Mouse (Mus musculus) embryonic facial prominence, embryonic 12.5 days (tissue): ENCODE measurements at regions not wholly inside any gene's neighbourhood (a gene's known extent, or its start where the extent isn't known, plus 50 kb on each side); places are given as distances from the start of the nearest gene placed in this dataset.

Experiments
- ATAC-seq: fragments of 200-750 bp; cut with Nextera tagmentation; 2 replicates; pipeline ENCODE4 v1.8.0; 2017; ENCODE audit not compliant: insufficient number of reproducible peaks, insufficient read depth, low FRiP score, low TSS enrichment
- H3K27ac ChIP-seq: fragments of 300-500 bp; sonication (generic); 2 replicates; pipeline ENCODE4 v1.5.1; 2016; ENCODE audit warnings: mild to moderate bottlenecking
- H3K27me3 ChIP-seq: fragments of 300-500 bp; sonication (generic); 2 replicates; pipeline ENCODE4 v1.6.1; 2016; ENCODE audit warnings: mild to moderate bottlenecking, moderate library complexity
- H3K36me3 ChIP-seq: fragments of 300-500 bp; sonication (generic); 2 replicates; pipeline ENCODE4 v1.6.1; 2016; ENCODE audit warnings: mild to moderate bottlenecking
- H3K4me1 ChIP-seq: fragments of 300-500 bp; sonication (generic); 2 replicates; pipeline ENCODE4 v1.6.1; 2016
- H3K4me2 ChIP-seq: fragments of 300-500 bp; sonication (generic); replicated peaks from 2 replicates; pipeline ENCODE4 v1.6.1; 2016; ENCODE audit warnings: mild to moderate bottlenecking, moderate library complexity
- H3K4me3 ChIP-seq: fragments of 300-500 bp; sonication (generic); 2 replicates; pipeline ENCODE4 v1.5.1; 2016; ENCODE audit warnings: mild to moderate bottlenecking
- H3K9ac ChIP-seq: fragments of 300-500 bp; sonication (generic); 2 replicates; pipeline ENCODE4 v1.6.1; 2016; ENCODE audit warnings: mild to moderate bottlenecking, moderate library complexity
- H3K9me3 ChIP-seq: fragments of 300-500 bp; sonication (generic); 2 replicates; pipeline ENCODE4 v1.6.1; 2016; ENCODE audit warnings: mild to moderate bottlenecking, moderate library complexity
- WGBS: fragments of 180-500 bp; shearing (Covaris S2); methylation state at CpG from one replicate; pipeline ENCODE4 v1.1.7; 2016; 5-methylcytosine and 5-hydroxymethylcytosine counted together

- no peaks in the 10 kb centered on the region for H3K9me3 ChIP-seq
- ATAC-seq: no peak
- no peak overlapping the region for H3K4me3 ChIP-seq
- H3K27me3 ChIP-seq: no peaks in the 10 kb centered on the region
- no peak overlapping the region for H3K9ac ChIP-seq
- no peaks in the 10 kb centered on the region for H3K36me3 ChIP-seq
- WGBS: 43% methylated on average over 8 of the region's 8 CpGs
- H3K27ac ChIP-seq: no peak overlapping the region
- H3K4me2 ChIP-seq: no peak overlapping the region
- peaks cover 34% of the 10 kb centered on the region for H3K4me1 ChIP-seq
These were observed 343.3 kb upstream of the Sall1 start for GRCm38 (mm10) chr8:89387295-89387694.

DNA sequence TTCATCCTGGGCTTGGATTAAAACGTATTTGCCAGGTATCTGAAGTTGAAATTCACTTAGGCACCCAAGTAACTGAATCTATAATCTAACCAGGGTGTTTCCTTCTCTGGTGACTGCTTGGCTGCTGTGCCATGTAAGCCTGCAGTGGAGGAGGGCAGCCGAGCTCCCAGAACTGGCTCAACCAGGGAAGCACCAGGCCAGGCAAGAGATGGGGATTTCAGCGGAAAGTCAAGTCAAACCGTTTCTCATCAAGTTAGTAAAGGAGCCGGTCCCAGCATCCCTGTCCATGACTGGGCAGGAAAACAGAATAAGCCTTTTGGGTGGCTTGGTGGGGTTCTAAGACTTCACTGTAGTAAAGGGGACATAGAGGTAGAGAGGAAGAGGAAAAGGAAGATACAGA lies 341.1 kb upstream of the Sall1 start:
- no peaks in the 10 kb centered on the region for H3K9me3 ChIP-seq
- ATAC-seq: no peak
- WGBS: 71% methylated on average over 5 of the region's 5 CpGs
- no peak overlapping the region for H3K9ac ChIP-seq
- H3K27me3 ChIP-seq: no peaks in the 10 kb centered on the region
- H3K27ac ChIP-seq: no peak overlapping the region
- H3K4me1 ChIP-seq: peaks cover 34% of the 10 kb centered on the region
- no peaks in the 10 kb centered on the region for H3K36me3 ChIP-seq
- no peak overlapping the region for H3K4me3 ChIP-seq
- no peak overlapping the region for H3K4me2 ChIP-seq

- H3K9ac ChIP-seq: no peak overlapping the region
- no peak overlapping the region for H3K4me3 ChIP-seq
- no peaks in the 10 kb centered on the region for H3K36me3 ChIP-seq
- no peak for ATAC-seq
- H3K4me1 ChIP-seq: peaks cover 33% of the 10 kb centered on the region
- H3K4me2 ChIP-seq: no peak overlapping the region
- WGBS: 42% methylated on average over 5 of the region's 5 CpGs
- no peaks in the 10 kb centered on the region for H3K27me3 ChIP-seq
- no peak overlapping the region for H3K27ac ChIP-seq
- no peaks in the 10 kb centered on the region for H3K9me3 ChIP-seq
These were observed 339.8 kb upstream of the Sall1 start for GRCm38 (mm10) chr8:89383781-89384180.

GRCm38 (mm10) chr8:89382538-89383380 lies 338.8 kb upstream of the Sall1 start:
- H3K4me1 ChIP-seq: peaks cover 23% of the 10 kb centered on the region
- no peak for ATAC-seq

GRCm38 (mm10) chr8:89380436-89380835 lies 336.5 kb upstream of the Sall1 start:
- Histone ChIP-seq H3K27me3 (no peaks in the 10 kb centered on the region), H3K4me1 (peaks cover 15% of the 10 kb centered on the region), H3K9me3 (no peaks in the 10 kb centered on the region), H3K9ac (no peak overlapping the region), H3K36me3 (no peaks in the 10 kb centered on the region), H3K4me3 (no peak overlapping the region), H3K27ac (no peak overlapping the region), H3K4me2 (no peak overlapping the region)
- WGBS: 84% methylated on average over 9 of the region's 9 CpGs
- ATAC-seq: no peak

More at GRCm38 (mm10) chr8:89382538-89383380, 338.8 kb upstream of the Sall1 start:
- H3K27me3 ChIP-seq: no peaks in the 10 kb centered on the region
- no peaks in the 10 kb centered on the region for H3K36me3 ChIP-seq
- no peak overlapping the region for H3K4me3 ChIP-seq
- no peak overlapping the region for H3K9ac ChIP-seq
- H3K4me2 ChIP-seq: no peak overlapping the region
- 29% methylated on average over 9 of the region's 9 CpGs for WGBS
- no peaks in the 10 kb centered on the region for H3K9me3 ChIP-seq
- no peak overlapping the region for H3K27ac ChIP-seq

DNA sequence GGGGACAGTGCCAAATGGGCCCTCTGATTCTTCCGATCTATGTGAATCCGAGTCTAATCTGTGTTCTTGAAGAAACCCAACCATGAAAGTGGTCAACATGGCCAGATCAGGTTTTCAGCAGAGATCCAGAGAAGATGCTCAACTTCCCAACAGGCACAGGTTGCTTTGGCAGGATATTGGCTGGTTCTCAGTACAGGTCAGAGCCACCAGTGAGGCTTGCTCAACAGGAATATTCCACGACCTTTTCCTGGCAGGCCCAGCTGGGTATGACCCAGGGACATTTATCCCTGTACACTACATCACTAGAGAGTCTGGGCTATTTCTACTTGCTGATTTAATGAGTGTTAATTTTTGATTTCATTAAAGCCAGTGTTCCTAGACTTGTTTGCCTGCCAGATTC lies 328.8 kb upstream of the Sall1 start:
- H3K4me2 ChIP-seq: no peak overlapping the region
- no peak overlapping the region for H3K9ac ChIP-seq
- no peak overlapping the region for H3K4me3 ChIP-seq
- 89% methylated on average over 3 of the region's 3 CpGs for WGBS
- H3K27me3 ChIP-seq: no peaks in the 10 kb centered on the region
- no peaks in the 10 kb centered on the region for H3K9me3 ChIP-seq
- H3K27ac ChIP-seq: no peak overlapping the region
- H3K4me1 ChIP-seq: 0 out of 2 replicates have a peak, but pooled peaks cover 5% of the 10 kb centered on the region
- no peaks in the 10 kb centered on the region for H3K36me3 ChIP-seq
- no peak for ATAC-seq

DNA sequence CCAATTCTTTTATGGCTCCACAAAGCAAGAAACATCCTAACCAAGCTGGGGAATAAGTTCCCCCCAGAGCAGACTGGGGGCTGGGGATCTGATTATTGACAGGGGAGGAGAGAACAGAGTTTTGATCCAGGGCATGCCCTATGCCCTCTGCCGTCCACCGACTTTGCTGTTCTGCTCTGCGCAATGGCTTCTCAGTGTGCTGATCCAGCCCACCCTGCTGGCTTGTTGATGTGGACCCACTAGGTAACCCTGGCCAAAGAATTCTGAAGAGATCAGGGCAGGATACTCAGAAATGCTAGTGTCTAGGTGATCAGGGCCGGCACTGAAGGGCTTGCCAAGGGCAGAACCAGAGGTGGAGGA lies 327.8 kb upstream of the Sall1 start:
- Histone ChIP-seq H3K9ac (no peak overlapping the region), H3K9me3 (no peaks in the 10 kb centered on the region), H3K36me3 (no peaks in the 10 kb centered on the region), H3K27me3 (no peaks in the 10 kb centered on the region), H3K27ac (no peak overlapping the region), H3K4me3 (no peak overlapping the region), H3K4me2 (no peak overlapping the region), H3K4me1 (0 out of 2 replicates have a peak, but pooled peaks cover 5% of the 10 kb centered on the region)
- 25% methylated on average over 4 of the region's 4 CpGs for WGBS
- ATAC-seq: no peak

- Histone ChIP-seq H3K36me3 (no peaks in the 10 kb centered on the region), H3K4me2 (no peak overlapping the region), H3K27ac (no peak overlapping the region), H3K9ac (no peak overlapping the region), H3K9me3 (no peaks in the 10 kb centered on the region), H3K4me1 (0 out of 2 replicates have a peak, but pooled peaks cover 5% of the 10 kb centered on the region), H3K27me3 (no peaks in the 10 kb centered on the region), H3K4me3 (no peak overlapping the region)
- ATAC-seq: no peak
- 49% methylated on average over 20 of the region's 20 CpGs for WGBS
These were observed 327.1 kb upstream of the Sall1 start for GRCm38 (mm10) chr8:89370816-89371772.

GRCm38 (mm10) chr8:89365430-89365829 lies 321.5 kb upstream of the Sall1 start:
- ATAC-seq: no peak
- Histone ChIP-seq H3K36me3 (no peaks in the 10 kb centered on the region), H3K9ac (no peak overlapping the region), H3K4me3 (no peak overlapping the region), H3K27me3 (no peaks in the 10 kb centered on the region), H3K9me3 (no peaks in the 10 kb centered on the region), H3K4me2 (no peak overlapping the region), H3K27ac (no peak overlapping the region), H3K4me1 (no peaks in the 10 kb centered on the region)
- WGBS: 94% methylated on average over 3 of the region's 3 CpGs

DNA sequence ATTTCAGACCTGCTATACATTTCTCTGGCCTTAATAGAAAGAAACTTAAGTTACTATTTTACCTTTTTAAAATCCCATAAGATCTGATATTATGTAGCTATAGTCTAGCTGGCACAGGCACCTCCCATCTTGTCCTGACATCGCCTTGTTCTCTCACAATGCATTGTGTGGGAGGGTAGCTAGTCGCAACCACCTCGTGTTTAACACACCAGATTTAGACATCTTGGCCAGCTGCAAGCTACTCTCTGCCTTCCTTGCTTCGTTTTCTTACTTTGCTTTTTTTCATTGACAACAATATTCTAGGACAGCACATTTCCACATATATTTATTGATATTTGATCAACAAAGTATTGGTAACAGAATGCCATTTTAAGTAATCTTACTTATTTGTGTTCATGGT lies 314.4 kb upstream of the Sall1 start:
- ATAC-seq: no peak
- Histone ChIP-seq H3K9me3 (no peaks in the 10 kb centered on the region), H3K4me1 (no peaks in the 10 kb centered on the region), H3K27me3 (no peaks in the 10 kb centered on the region), H3K36me3 (no peaks in the 10 kb centered on the region), H3K4me2 (no peak overlapping the region), H3K27ac (no peak overlapping the region), H3K4me3 (no peak overlapping the region), H3K9ac (no peak overlapping the region)
- WGBS: 79% methylated on average over 4 of the region's 4 CpGs

DNA sequence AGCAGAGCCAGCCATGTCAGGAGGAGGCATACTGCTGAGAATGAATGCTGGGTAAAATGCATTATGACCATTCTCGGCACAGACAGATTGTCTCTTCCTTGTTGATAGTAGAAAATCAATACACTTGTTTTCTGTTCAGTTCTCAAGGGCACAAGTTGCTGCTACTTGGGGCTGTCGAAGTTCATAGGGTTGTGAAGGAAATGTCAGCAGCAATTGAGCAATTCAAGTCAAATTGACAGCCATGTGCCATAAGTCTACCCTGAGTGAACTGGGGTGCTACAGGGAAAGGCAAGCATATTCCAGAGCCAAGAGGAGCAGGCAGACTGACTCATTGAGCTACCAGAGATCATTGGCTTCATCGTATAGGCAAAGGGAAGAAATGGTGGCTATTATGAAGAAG lies 301.6 kb upstream of the Sall1 start:
- no peak overlapping the region for H3K27ac ChIP-seq
- no peaks in the 10 kb centered on the region for H3K9me3 ChIP-seq
- no peak for ATAC-seq
- no peaks in the 10 kb centered on the region for H3K27me3 ChIP-seq
- WGBS: 89% methylated on average over 3 of the region's 3 CpGs
- no peak overlapping the region for H3K4me3 ChIP-seq
- no peak overlapping the region for H3K9ac ChIP-seq
- no peaks in the 10 kb centered on the region for H3K4me1 ChIP-seq
- H3K36me3 ChIP-seq: no peaks in the 10 kb centered on the region
- no peak overlapping the region for H3K4me2 ChIP-seq

DNA sequence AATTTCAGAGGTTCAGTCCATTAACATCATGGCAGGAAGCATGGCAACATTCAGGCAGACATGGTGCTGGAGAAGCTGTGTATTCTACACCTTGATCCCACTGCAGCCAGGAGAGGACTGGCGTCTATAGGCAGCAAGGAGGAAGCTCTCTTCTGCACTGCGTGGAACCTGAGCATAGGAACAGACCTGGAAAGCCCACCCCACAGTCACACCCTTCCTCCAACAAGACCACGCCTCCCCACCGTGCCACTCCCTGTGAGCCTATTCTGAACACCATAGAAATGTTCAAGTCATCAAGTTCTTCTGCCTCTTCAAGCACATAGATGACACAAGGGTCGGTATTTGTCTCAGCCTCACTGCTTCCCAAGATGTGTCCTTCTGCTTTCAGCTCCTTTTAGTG lies 297.7 kb upstream of the Sall1 start:
- H3K27me3 ChIP-seq: no peaks in the 10 kb centered on the region
- 93% methylated on average over 5 of the region's 5 CpGs for WGBS
- no peak overlapping the region for H3K4me3 ChIP-seq
- no peak overlapping the region for H3K27ac ChIP-seq
- H3K4me1 ChIP-seq: no peaks in the 10 kb centered on the region
- no peaks in the 10 kb centered on the region for H3K36me3 ChIP-seq
- no peak overlapping the region for H3K4me2 ChIP-seq
- no peaks in the 10 kb centered on the region for H3K9me3 ChIP-seq
- no peak overlapping the region for H3K9ac ChIP-seq
- ATAC-seq: no peak
